Comparison of ENCODE assay signal across 12 mouse cellular contexts in the genomic region with DNA sequence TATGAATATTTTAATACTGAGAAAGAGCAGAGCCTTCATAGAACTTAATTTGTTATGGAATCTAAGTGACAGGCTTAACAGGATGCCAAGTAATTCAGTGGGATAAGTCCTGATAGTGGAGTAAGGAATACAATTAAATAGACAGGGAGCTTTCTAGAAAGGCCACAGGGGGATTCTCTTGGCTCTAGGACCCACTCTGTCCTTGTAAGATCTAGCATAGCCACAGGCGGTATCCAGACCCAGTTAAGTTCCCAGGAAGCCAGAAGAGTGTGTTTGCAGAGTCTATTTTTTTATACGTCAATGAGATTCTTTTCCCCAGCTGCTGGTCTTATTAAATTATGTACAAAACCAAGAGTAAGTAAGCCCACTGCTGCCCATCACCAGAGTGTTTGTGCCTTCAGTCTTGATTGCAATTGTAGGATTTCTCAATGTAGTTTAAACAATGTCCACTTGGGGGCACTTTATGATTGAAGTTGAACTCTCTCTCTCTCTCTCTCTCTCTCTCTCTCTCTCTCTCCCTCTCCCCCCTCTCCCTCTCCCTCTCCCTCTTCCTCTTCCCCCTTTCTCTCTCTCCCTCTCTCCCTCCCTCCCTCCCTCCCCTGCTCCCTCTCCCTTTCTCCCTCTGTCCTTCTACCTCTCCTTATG. TPM values are rescaled to one million over a fixed set of nuclear protein-coding genes. Genes with fewer than 3 reads are reported as not detected.
DNase-seq lines count a peak whose midpoint lies in the region; ATAC-seq and TF ChIP-seq lines count a peak whose summit lies in the region.
"Had no signal": no experiment of that assay in that cellular context is flagged by ENCODE, and none has a peak within 500 bp of the region (broad histone marks: within the 10 kb centered on the region; RNA-seq: fewer than 3 reads in every experiment).

No protein-coding gene starts in this region.

- TF ChIP-seq CTCF in cortical plate, adult 2 months (IDR thresholded peaks at IDR 0.05; ENCODE audit: extremely low read depth, insufficient read depth, low read length): peak; percentile 28; the same call in 1 of the 2 replicates
- TF ChIP-seq CTCF in midbrain, postnatal 0 days (IDR thresholded peaks at IDR 0.05): peak; percentile 74

- H3K4me2 ChIP-seq in limb, embryonic 14.5 days (replicated peaks; ENCODE audit: low read depth, low read length, severe bottlenecking): no peak overlapping the region
- H3K4me2 ChIP-seq in midbrain, postnatal 0 days (ENCODE audit: low read depth, low read length, poor library complexity, severe bottlenecking): no peak overlapping the region
- H3K4me2 ChIP-seq: limb, embryonic 15.5 days had no signal

- H3K4me1 ChIP-seq in limb, embryonic 14.5 days (ENCODE audit: control insufficient read depth, insufficient read depth, low read length): no peaks in the 10 kb centered on the region
- no peaks in the 10 kb centered on the region for H3K4me1 ChIP-seq in limb, embryonic 10.5 days
- H3K4me1 ChIP-seq in cortical plate, adult 2 months (ENCODE audit: control insufficient read depth, insufficient read depth, low read length): no peaks in the 10 kb centered on the region
- H3K4me1 ChIP-seq in midbrain, postnatal 0 days (ENCODE audit: insufficient read depth, low read length): no peaks in the 10 kb centered on the region
- H3K4me1 ChIP-seq: limb, embryonic 15.5 days had no signal

- no peak overlapping the region for H3K9ac ChIP-seq in limb, embryonic 14.5 days (ENCODE audit: low read depth, low read length, severe bottlenecking)
- H3K9ac ChIP-seq in midbrain, postnatal 0 days (replicated peaks; ENCODE audit: low read length, poor library complexity, severe bottlenecking): no peak overlapping the region
- H3K9ac ChIP-seq: limb, embryonic 15.5 days had no signal

- no peak overlapping the region for H3K27ac ChIP-seq in limb, embryonic 14.5 days (replicated peaks; ENCODE audit: low read depth, low read length)
- H3K27ac ChIP-seq in limb, embryonic 10.5 days: no peak overlapping the region
- no peak overlapping the region for H3K27ac ChIP-seq in cortical plate, adult 2 months (ENCODE audit: insufficient read depth, low read length)
- H3K27ac ChIP-seq in midbrain, postnatal 0 days (ENCODE audit: low read depth, low read length): no peak overlapping the region
- H3K27ac ChIP-seq: limb, embryonic 15.5 days had no signal

- peak; percentile 35 for DNase-seq in embryo, embryonic 10 days (ENCODE audit: low spot score)
- no peak for DNase-seq in embryo, embryonic 9.5 days (ENCODE audit: extremely low spot score)
- DNase-seq in limb, embryonic 14.5 days (ENCODE audit: low spot score): peak; percentile 60
- DNase-seq in limb, embryonic 10.5 days (ENCODE audit: low spot score): no peak
- peak; percentile 82 for DNase-seq in midbrain, postnatal 0 days (ENCODE audit: low spot score)
- DNase-seq: kidney, adult 18-20 months had no signal

- WGBS in limb, embryonic 14.5 days: 69% methylated on average over 2 of the region's 2 CpGs
- 71% methylated on average over 2 of the region's 2 CpGs for WGBS in limb, embryonic 10.5 days
- 59% methylated on average over 2 of the region's 2 CpGs for WGBS in midbrain, postnatal 0 days

- H3K9me3 ChIP-seq in limb, embryonic 14.5 days (ENCODE audit: control insufficient read depth, low read length): no peaks in the 10 kb centered on the region
- no peaks in the 10 kb centered on the region for H3K9me3 ChIP-seq in limb, embryonic 10.5 days (replicated peaks)
- H3K9me3 ChIP-seq in midbrain, postnatal 0 days (ENCODE audit: low read length): no peaks in the 10 kb centered on the region
- H3K9me3 ChIP-seq: limb, embryonic 15.5 days had no signal

- H3K4me3 ChIP-seq in limb, embryonic 14.5 days (replicated peaks; ENCODE audit: low read length): no peak overlapping the region
- H3K4me3 ChIP-seq in limb, embryonic 10.5 days: no peak overlapping the region
- no peak overlapping the region for H3K4me3 ChIP-seq in cortical plate, adult 2 months (ENCODE audit: insufficient read depth, low read length)
- no peak overlapping the region for H3K4me3 ChIP-seq in midbrain, postnatal 0 days (ENCODE audit: low read depth, low read length)
- H3K4me3 ChIP-seq: limb, embryonic 15.5 days had no signal

- TF ChIP-seq POLR2A in limb, embryonic 14.5 days (IDR thresholded peaks at IDR 0.05; ENCODE audit: borderline replicate concordance, extremely low read depth, insufficient read depth, insufficient read length): no peak
- TF ChIP-seq POLR2A in cortical plate, adult 2 months (IDR thresholded peaks at IDR 0.05; ENCODE audit: extremely low read depth, insufficient read depth, low read length): no peak

- H3K36me3 ChIP-seq in limb, embryonic 14.5 days (ENCODE audit: control insufficient read depth, insufficient read depth, low read length): no peaks in the 10 kb centered on the region
- no peaks in the 10 kb centered on the region for H3K36me3 ChIP-seq in limb, embryonic 10.5 days
- no peaks in the 10 kb centered on the region for H3K36me3 ChIP-seq in midbrain, postnatal 0 days (ENCODE audit: insufficient read depth, low read length)
- H3K36me3 ChIP-seq: limb, embryonic 15.5 days had no signal

- no peak for ATAC-seq in limb, embryonic 14.5 days (ENCODE audit: low FRiP score, low read depth)
- ATAC-seq in midbrain, postnatal 0 days (ENCODE audit: low FRiP score): no peak
- no peak for ATAC-seq in erythroid progenitor cell, adult 5-6 weeks (replicated peaks; ENCODE audit: low FRiP score, poor library complexity, severe bottlenecking)
- ATAC-seq in megakaryocyte progenitor cell, adult 5-6 weeks (replicated peaks; ENCODE audit: poor library complexity): no peak

- no peaks in the 10 kb centered on the region for H3K27me3 ChIP-seq in limb, embryonic 14.5 days (ENCODE audit: control insufficient read depth, insufficient read depth, low read length)
- H3K27me3 ChIP-seq in limb, embryonic 10.5 days (ENCODE audit: low read depth, poor library complexity, severe bottlenecking): peaks cover 4% of the 10 kb centered on the region; the same call in 1 of the 2 replicates
- H3K27me3 ChIP-seq in midbrain, postnatal 0 days (ENCODE audit: insufficient read depth, low read length): no peaks in the 10 kb centered on the region
- H3K27me3 ChIP-seq: limb, embryonic 15.5 days had no signal

RNA-seq across cellular contexts. Expression of a gene that starts 32.4 kb away (rescaled TPM):
- 0.51 and 0.63 TPM in 2 replicates for polyA plus RNA-seq in limb, embryonic 14.5 days (2012; rRNA removed)
- 0.94 and 1.1 TPM in 2 replicates for polyA plus RNA-seq in limb, embryonic 14.5 days (2014; fragmentation: Nextera tagmentation; extraction: Ambion mirVana)
- 1.1 and 1.9 TPM in 2 replicates for polyA plus RNA-seq in limb, embryonic 10.5 days (2016; fragmentation: Nextera tagmentation; extraction: Ambion mirVana)
- polyA plus RNA-seq in cortical plate, adult 2 months (2012; rRNA removed): not detected in 2 replicates
- total RNA-seq in midbrain, postnatal 0 days (2014; rRNA removed): not detected in 2 replicates
- polyA plus RNA-seq in midbrain, postnatal 0 days (2015; fragmentation: Nextera tagmentation; extraction: Ambion mirVana): not detected in 2 replicates
- not detected in 2 replicates for total RNA-seq in erythroid progenitor cell, adult 5-6 weeks (2015; ENCODE audit: low replicate concordance)
- not detected in 2 replicates for total RNA-seq in erythroid progenitor cell, adult 5-6 weeks (2017; ENCODE audit: low replicate concordance)
- total RNA-seq in megakaryocyte progenitor cell, adult 5-6 weeks (2015): 7.3 and 9.2 TPM in 2 replicates
- total RNA-seq in megakaryocyte progenitor cell, adult 5-6 weeks (2017): 1.9 and 2.1 TPM in 2 replicates
- total RNA-seq: ES-E14; gastrocnemius, adult 8-10 months had no signal

Comparison
In these comparisons a context has a peak if more than half of its experiments do, and no peak if none do; other contexts are left out.
1. DNase-seq: peak in embryo, embryonic 10 days (single experiment), limb, embryonic 14.5 days (single experiment) and midbrain, postnatal 0 days (single experiment); none in embryo, embryonic 9.5 days (single experiment) and limb, embryonic 10.5 days (single experiment).